Mouse (Mus musculus) gastrocnemius, adult 2 months (tissue): ENCODE measurements around the gene P3h3. TPM values are rescaled to one million over a fixed set of nuclear protein-coding genes. Genes with fewer than 3 reads are reported as not detected.
"Not testable (repeated sequence)": the region's sequence is repeated elsewhere in the genome, so short reads cannot be mapped to it uniquely, and the experiment has no call there.

Experiments
- DNase-seq: peaks from one replicate; pipeline ENCODE4 v3.0.0; 2022
- H3K27ac ChIP-seq: fragments of 200-600 bp; 2 replicates; pipeline ENCODE4 v1.8.1; 2022; ENCODE audit warnings: mild to moderate bottlenecking
- H3K4me3 ChIP-seq: fragments of 200-600 bp; 2 replicates; pipeline ENCODE4 v1.8.1; 2022; ENCODE audit warnings: mild to moderate bottlenecking, moderate library complexity
- CTCF ChIP-seq: fragments of 200-600 bp; IDR thresholded peaks from 2 replicates; pipeline ENCODE4 v1.8.1; 2022; ENCODE audit warnings: antibody characterized with exemption, mild to moderate bottlenecking, moderate library complexity
- intact Hi-C: fragments of 180-260 bp; cut with DNase I; formaldehyde crosslinking; loops from one replicate; pipeline ENCODE4 v1.15.1; 2025
- long read RNA-seq, 2 experiments: library from polyadenylated mRNA; stranded (forward); transcript quantifications; one replicate each; pipeline ENCODE4 v2.0.0; 2021
- total RNA-seq, 2 experiments: library from RNA; stranded (reverse); gene quantifications; 2 replicates each; pipeline ENCODE4 v1.2.3; 2021

Gene P3h3
- 1 to 10 TPM; 4.1 to 7.1 TPM for total RNA-seq
- long read RNA-seq, experiment 1, transcript P3h3-201 (15 exons, 2,850 nt) = major isoform, 9 of 12 reads
- long read RNA-seq, experiment 1, partial matches to known transcripts = 0 of 12 reads
- long read RNA-seq, experiment 1, other reads (novel, unspliced or antisense) = 3 of 12 reads
- long read RNA-seq, experiment 2, partial matches to known transcripts = 0 of 5 reads
- long read RNA-seq, experiment 2, other reads (novel, unspliced or antisense) = 1 of 5 reads

GRCm38 (mm10) chr6:124856916-124857839, at the start of gene P3h3:
Gene P3h3 (minus strand): TSS chr6:124857752.
- TF ChIP-seq CTCF = peak; percentile 75
- Histone ChIP-seq H3K27ac (peak within 1 kb of the TSS; percentile 88), H3K4me3 (peak within 1 kb of the TSS; percentile 86)
- intact Hi-C loops = loop anchor here (5.0 to 10.0 kb wide), 2 partner anchors 45 to 108 kb away; partner anchors contain the start of gene Cops7a
- peak; percentile 87 for DNase-seq

- peak overlapping the region; percentile 80 for H3K4me3 ChIP-seq
- no peak for TF ChIP-seq CTCF
- peak overlapping the region; percentile 98 for H3K27ac ChIP-seq
- DNase-seq = no peak
- intact Hi-C loops = loop anchor here (1.0 to 5.0 kb wide), 3 partner anchors 25 to 60 kb away; partner anchors contain the start of genes Cops7a and P3h3
Observed at GRCm38 (mm10) chr6:124904991-124905860, 47.7 kb upstream of the P3h3 start.

- intact Hi-C loops = loop anchor here (1.0 to 5.0 kb wide), 3 partner anchors 26 to 61 kb away; partner anchors contain the start of genes Cops7a and P3h3
- peak overlapping the region; percentile 98 for H3K27ac ChIP-seq
- TF ChIP-seq CTCF = peak; percentile 68
- peak; percentile 75 for DNase-seq
- H3K4me3 ChIP-seq = peak overlapping the region; percentile 80
Observed at GRCm38 (mm10) chr6:124904161-124904981, 46.8 kb upstream of the P3h3 start.

GRCm38 (mm10) chr6:124903580-124904151, 46.1 kb upstream of the P3h3 start:
- intact Hi-C loops = loop anchor here (1.0 to 5.0 kb wide), 5 partner anchors 27 to 181 kb away; partner anchors contain the start of genes Cops7a, P3h3 and Zfp384
- Histone ChIP-seq H3K27ac (peak overlapping the region; percentile 98), H3K4me3 (peak overlapping the region; percentile 80)
- DNase-seq = peak; percentile 96
- peak; percentile 98 for TF ChIP-seq CTCF

DNA sequence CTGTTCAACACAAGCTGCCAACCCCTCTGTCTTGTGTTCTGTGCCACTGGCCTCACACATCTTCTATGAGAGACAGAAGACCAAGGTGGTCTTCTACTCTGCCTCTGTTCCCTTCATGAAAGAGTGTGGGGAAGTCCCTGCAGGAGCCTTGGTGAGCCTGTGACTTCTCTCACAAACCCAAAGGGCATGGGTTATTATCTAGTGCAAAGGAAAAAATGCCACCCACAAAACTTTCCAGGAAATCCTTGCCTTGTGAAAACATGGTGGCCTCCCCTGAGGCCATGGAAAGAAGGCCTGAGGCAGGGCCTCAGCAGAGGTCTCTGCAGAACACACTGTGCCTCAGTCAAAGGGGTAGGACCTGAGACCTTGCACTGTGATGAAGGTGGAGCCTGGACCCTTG, 44.3 kb upstream of the P3h3 start:
- H3K27ac ChIP-seq = no peak overlapping the region
- no peak for DNase-seq
- H3K4me3 ChIP-seq = no peak overlapping the region
- intact Hi-C loops = loop anchor here (2.0 to 5.0 kb wide), 2 partner anchors 45 to 183 kb away; partner anchors contain the start of gene P3h3
- no peak for TF ChIP-seq CTCF

GRCm38 (mm10) chr6:124900801-124901480, 43.4 kb upstream of the P3h3 start:
- intact Hi-C loops = loop anchor here (5.0 kb wide), 1 partner anchor 44 kb away; the partner anchor contains the start of gene P3h3
- peak; percentile 35 for DNase-seq
- Histone ChIP-seq H3K4me3 (no peak overlapping the region), H3K27ac (no peak overlapping the region)
- no peak for TF ChIP-seq CTCF

- intact Hi-C loops = loop anchor here (5.0 kb wide), 1 partner anchor 43 kb away; the partner anchor contains the start of gene P3h3
- DNase-seq = no peak
- no peak for TF ChIP-seq CTCF
- H3K27ac ChIP-seq = no peak overlapping the region
- H3K4me3 ChIP-seq = no peak overlapping the region
Observed at GRCm38 (mm10) chr6:124900056-124900800, 42.7 kb upstream of the P3h3 start.

DNA sequence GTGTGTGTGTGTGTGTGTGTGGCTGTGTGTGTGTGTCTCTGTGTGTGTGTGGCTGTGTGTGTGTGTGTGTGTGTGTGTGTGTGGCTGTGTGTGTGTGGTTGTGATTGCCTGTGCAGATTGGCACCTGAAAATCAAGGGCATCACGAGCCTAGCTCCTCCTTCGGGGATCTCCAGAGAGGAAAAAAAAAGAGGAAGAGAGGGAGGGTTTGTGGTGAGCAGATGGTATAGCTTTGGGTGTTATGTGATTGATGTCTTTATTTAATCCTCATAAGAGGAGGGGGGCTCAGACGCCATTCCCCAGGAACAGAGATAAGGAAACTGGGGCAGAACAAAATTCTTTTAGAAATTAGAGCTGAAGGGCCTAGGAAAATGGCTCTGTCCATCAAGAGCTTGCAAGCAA, 40.8 kb upstream of the P3h3 start:
- intact Hi-C loops = no loop called here
- no peak for TF ChIP-seq CTCF

GRCm38 (mm10) chr6:124894113-124894512, 36.6 kb upstream of the P3h3 start:
- H3K27ac ChIP-seq, H3K4me3 ChIP-seq, intact Hi-C loops, DNase-seq: not testable (repeated sequence)

More for the DNA sequence above, 40.8 kb upstream of the P3h3 start:
- H3K4me3 ChIP-seq = no peak overlapping the region
- H3K27ac ChIP-seq = no peak overlapping the region
- no peak for DNase-seq

DNA sequence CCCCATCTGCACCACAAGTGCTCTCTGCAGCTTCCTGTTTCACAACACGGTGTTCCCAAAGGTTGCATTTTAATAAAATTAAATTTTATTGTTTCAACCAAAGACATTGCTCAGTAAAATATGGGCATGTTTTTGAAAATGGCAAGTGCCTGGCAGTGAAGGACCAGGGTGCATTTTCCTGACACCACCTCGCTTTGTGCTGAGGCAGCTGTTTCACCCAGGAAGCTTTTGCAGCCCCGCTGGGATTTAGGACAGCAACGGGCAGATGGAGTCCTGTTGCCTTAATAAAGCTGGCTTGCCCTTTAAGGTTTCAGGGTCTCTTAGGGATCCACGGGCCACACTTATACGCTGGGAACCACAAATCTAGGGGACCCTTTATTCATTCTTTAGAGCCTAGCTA, 33.4 kb upstream of the P3h3 start:
- H3K4me3 ChIP-seq = no peak overlapping the region
- TF ChIP-seq CTCF = no peak
- no peak for DNase-seq
- H3K27ac ChIP-seq = no peak overlapping the region
- intact Hi-C loops = no loop called here
